Mouse (Mus musculus) lung, embryonic 14.5 days (tissue): ENCODE measurements around the gene Gpr22. TPM values are rescaled to one million over a fixed set of nuclear protein-coding genes. Genes with fewer than 3 reads are reported as not detected.

Source experiments
- ATAC-seq: fragments of 200-750 bp; cut with Nextera tagmentation; 2 replicates; pipeline ENCODE4 v1.8.0; 2017; ENCODE audit warnings: mild to moderate bottlenecking, moderate TSS enrichment, moderate library complexity; ENCODE audit not compliant: insufficient read depth
- DNase-seq: peaks from one replicate; pipeline ENCODE4 v3.0.0-alpha.2; 2015
- H3K27ac ChIP-seq: fragments of 300-500 bp; sonication (generic); 2 replicates; pipeline ENCODE4 v1.5.1; 2014; ENCODE audit warnings: low read depth, mild to moderate bottlenecking, moderate library complexity
- H3K27me3 ChIP-seq: fragments of 300-500 bp; sonication (generic); 2 replicates; pipeline ENCODE4 v1.6.1; 2014; ENCODE audit warnings: low read length, control low read depth; ENCODE audit not compliant: insufficient read depth
- H3K36me3 ChIP-seq: fragments of 300-500 bp; sonication (generic); 2 replicates; pipeline ENCODE4 v1.6.1; 2014; ENCODE audit warnings: control low read depth; ENCODE audit not compliant: insufficient read depth
- H3K4me1 ChIP-seq: fragments of 300-500 bp; sonication (generic); 2 replicates; pipeline ENCODE4 v1.6.1; 2014; ENCODE audit warnings: antibody characterized with exemption, control low read depth; ENCODE audit not compliant: insufficient read depth
- H3K4me2 ChIP-seq: fragments of 300-500 bp; sonication (generic); 2 replicates; pipeline ENCODE4 v1.6.1; 2014; ENCODE audit warnings: mild to moderate bottlenecking
- H3K4me3 ChIP-seq: fragments of 300-500 bp; sonication (generic); 2 replicates; pipeline ENCODE4 v1.5.1; 2014; ENCODE audit warnings: low read depth, low read length
- H3K9ac ChIP-seq: fragments of 300-500 bp; sonication (generic); 2 replicates; pipeline ENCODE4 v1.6.1; 2014
- H3K9me3 ChIP-seq: fragments of 300-500 bp; sonication (generic); 2 replicates; pipeline ENCODE4 v1.6.1; 2016; ENCODE audit warnings: low read depth, low read length, control low read depth
- CTCF ChIP-seq: IDR thresholded peaks from 2 replicates; pipeline ENCODE4 v1.5.1; 2016; ENCODE audit warnings: antibody characterized with exemption, low read depth
- WGBS: fragments of 180-500 bp; shearing (Covaris S2); extraction: QIAGEN DNeasy Blood & Tissue Kit; methylation state at CpG from one replicate; pipeline ENCODE4 v1.1.7; 2014; 5-methylcytosine and 5-hydroxymethylcytosine counted together
- polyA plus RNA-seq: library from polyadenylated mRNA; unstranded; fragments of >200 nt; fragmentation: Nextera tagmentation; extraction: Ambion mirVana; gene quantifications from 2 replicates; pipeline ENCODE4 v1.2.1, GENCODE M21; 2014

The Gpr22 gene
- polyA plus RNA-seq, 1 experiment from 2014 or later = 0.54 TPM

DNA sequence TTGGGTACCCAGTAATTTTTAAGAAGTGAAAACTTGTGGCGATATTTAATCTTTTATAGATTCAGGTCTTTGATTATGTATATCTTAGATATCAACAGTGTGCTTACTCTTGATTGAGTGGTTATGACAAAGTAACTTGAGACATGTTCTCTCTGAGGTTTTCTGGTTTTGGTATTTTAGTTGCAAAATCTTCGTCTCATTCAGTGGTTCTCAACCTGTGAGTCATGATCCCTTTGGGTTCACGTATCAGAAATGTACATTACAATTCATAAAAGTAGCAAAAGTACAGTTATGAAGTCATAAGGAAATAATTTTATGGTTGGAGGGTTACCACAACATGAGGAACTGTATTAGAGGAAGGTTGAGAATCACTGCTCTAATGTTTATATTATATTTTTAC lies 27.1 kb downstream of the Gpr22 start:
- no peak for DNase-seq
- no peak for TF ChIP-seq CTCF
- WGBS = 86% methylated on average over 3 of the region's 3 CpGs

DNA sequence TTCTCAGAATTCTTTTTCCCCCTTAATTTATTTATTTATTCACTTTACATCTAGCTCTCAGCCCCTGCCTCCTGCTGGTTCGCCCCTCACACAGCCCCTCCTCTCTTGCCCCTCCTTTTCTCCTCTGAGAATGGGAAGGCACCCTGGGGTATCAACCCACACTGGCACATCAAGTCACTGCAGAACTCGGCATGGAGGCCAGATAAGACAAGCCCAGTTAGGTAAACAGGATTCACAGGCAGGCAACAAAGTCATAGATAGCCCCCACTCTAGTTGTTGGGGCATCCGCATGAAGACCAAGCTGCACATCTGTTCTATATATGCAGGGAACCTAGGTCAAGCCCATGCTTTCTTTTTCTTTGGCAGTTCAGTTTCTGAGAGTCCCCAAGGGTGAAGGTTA lies 46.6 kb downstream of the Gpr22 start:
- H3K27me3 ChIP-seq = no peaks in the 10 kb centered on the region
- ATAC-seq (no peak), DNase-seq (no peak)
- H3K36me3 ChIP-seq = peaks cover 42% of the 10 kb centered on the region
- TF ChIP-seq CTCF = no peak
- no peak overlapping the region for H3K9ac ChIP-seq
- no peak overlapping the region for H3K27ac ChIP-seq
- 63% methylated on average over 3 of the region's 3 CpGs for WGBS
- H3K9me3 ChIP-seq = no peaks in the 10 kb centered on the region
- H3K4me2 ChIP-seq = no peak overlapping the region
- no peak overlapping the region for H3K4me3 ChIP-seq
- H3K4me1 ChIP-seq = no peaks in the 10 kb centered on the region

More for the DNA sequence above, 27.1 kb downstream of the Gpr22 start:
- Histone ChIP-seq H3K36me3 (0 out of 2 replicates have a peak, but pooled peaks cover 2% of the 10 kb centered on the region), H3K9ac (no peak overlapping the region), H3K9me3 (no peaks in the 10 kb centered on the region), H3K27ac (no peak overlapping the region), H3K4me3 (no peak overlapping the region), H3K27me3 (no peaks in the 10 kb centered on the region), H3K4me2 (no peak overlapping the region), H3K4me1 (no peaks in the 10 kb centered on the region)
- no peak for ATAC-seq

DNA sequence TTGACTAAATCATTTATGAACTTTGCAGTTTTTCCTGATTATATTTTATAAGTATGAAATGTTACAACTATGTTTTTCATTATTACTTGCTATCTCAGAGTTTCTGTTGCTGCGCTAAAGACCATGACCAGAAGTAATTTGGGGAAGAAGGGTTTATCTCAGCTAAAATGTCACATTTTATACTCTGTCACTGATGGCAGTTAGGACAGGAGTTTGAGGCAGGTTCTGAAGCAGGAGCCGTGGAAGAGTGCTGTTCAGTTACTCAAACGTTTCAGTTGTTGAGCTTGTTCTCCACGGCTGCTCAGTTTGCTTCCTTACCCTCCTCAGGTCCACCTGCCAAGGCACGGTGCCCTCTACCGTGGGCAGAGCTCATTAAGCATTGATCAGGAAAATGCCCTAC lies 47.7 kb downstream of the Gpr22 start:
- 75% methylated on average over 6 of the region's 6 CpGs for WGBS
- H3K27ac ChIP-seq = no peak overlapping the region
- H3K36me3 ChIP-seq = peaks cover 42% of the 10 kb centered on the region
- H3K4me1 ChIP-seq = no peaks in the 10 kb centered on the region
- no peaks in the 10 kb centered on the region for H3K9me3 ChIP-seq
- DNase-seq (no peak), ATAC-seq (no peak)
- no peak for TF ChIP-seq CTCF
- H3K9ac ChIP-seq = no peak overlapping the region
- no peak overlapping the region for H3K4me2 ChIP-seq
- H3K27me3 ChIP-seq = no peaks in the 10 kb centered on the region
- no peak overlapping the region for H3K4me3 ChIP-seq

Other genes starting within 250 kb of the Gpr22 start
- gene Cbll1, start 214.3 kb downstream of the Gpr22 start, polyA plus RNA-seq = 19.5 and 21.1 TPM in 2 replicates
- gene Slc26a4, start 154.0 kb downstream of the Gpr22 start, polyA plus RNA-seq = not detected in 2 replicates
- 33.5 and 33.9 TPM in 2 replicates for gene Bcap29, start 79.3 kb downstream of the Gpr22 start, polyA plus RNA-seq
- 12.1 and 13.6 TPM in 2 replicates for gene Dus4l, start 59.1 kb downstream of the Gpr22 start, polyA plus RNA-seq
- gene Cog5, start 59.1 kb downstream of the Gpr22 start, polyA plus RNA-seq = 34.0 and 37.0 TPM in 2 replicates
- gene Hbp1, start 236.6 kb upstream of the Gpr22 start, polyA plus RNA-seq = 121 and 129 TPM in 2 replicates